Mouse (Mus musculus): ENCODE measurements at regions not wholly inside any gene's neighbourhood (a gene's known extent, or its start where the extent isn't known, plus 50 kb on each side); places are given as distances from the start of the nearest gene placed in this dataset.

- no peak for DNase-seq (ENCODE audit: low spot score in 2 of 2)
Observed at GRCm38 (mm10) chr3:64898610-64899009, 54.0 kb upstream of the Vmn2r7 start.

- DNase-seq (ENCODE audit: low spot score in 2 of 2): no peak
Observed at GRCm38 (mm10) chr3:64901317-64901892, 56.8 kb upstream of the Vmn2r7 start.

GRCm38 (mm10) chr3:64949307-64949706 is 104.7 kb upstream of the Vmn2r7 start:
- DNase-seq (ENCODE audit: low spot score in 2 of 2): peak; percentile 4 to 17

- no peak for DNase-seq (ENCODE audit: low spot score in 2 of 2)
Observed at GRCm38 (mm10) chr3:64964667-64965415, 120.3 kb upstream of the Vmn2r7 start.

- peak; percentile 43 to 54 for DNase-seq (ENCODE audit: low spot score in 2 of 2)
Observed at GRCm38 (mm10) chr3:64965416-64965980, 120.9 kb upstream of the Vmn2r7 start.

GRCm38 (mm10) chr3:64968275-64968674 is 123.7 kb upstream of the Vmn2r7 start:
- no peak for DNase-seq (ENCODE audit: low spot score in 2 of 2)

GRCm38 (mm10) chr3:64984369-64984768 is 124.8 kb upstream of the Kcnab1 start:
- no peak for DNase-seq (ENCODE audit: low spot score in 2 of 2)

- peak in 1 of 2 experiments; percentile 37 for DNase-seq (ENCODE audit: low spot score in 2 of 2)
Observed at GRCm38 (mm10) chr3:64987665-64988064, 121.5 kb upstream of the Kcnab1 start.

GRCm38 (mm10) chr3:64996451-64996850 is 112.7 kb upstream of the Kcnab1 start:
- DNase-seq (ENCODE audit: low spot score in 2 of 2): no peak

- DNase-seq (ENCODE audit: low spot score in 2 of 2): no peak
Observed at GRCm38 (mm10) chr3:64997552-64997951, 111.6 kb upstream of the Kcnab1 start.

- no peak for DNase-seq (ENCODE audit: low spot score in 2 of 2)
Observed at GRCm38 (mm10) chr3:65001131-65001530, 108.1 kb upstream of the Kcnab1 start.

GRCm38 (mm10) chr3:65002578-65002977 is 106.6 kb upstream of the Kcnab1 start:
- DNase-seq (ENCODE audit: low spot score in 2 of 2): no peak

- DNase-seq (ENCODE audit: low spot score in 2 of 2): no peak
Observed at GRCm38 (mm10) chr3:65006127-65006526, 103.1 kb upstream of the Kcnab1 start.

- no peak for DNase-seq (ENCODE audit: low spot score in 2 of 2)
Observed at GRCm38 (mm10) chr3:65006565-65006964, 102.6 kb upstream of the Kcnab1 start.

GRCm38 (mm10) chr3:65023876-65024275 is 85.3 kb upstream of the Kcnab1 start:
- no peak for DNase-seq (ENCODE audit: low spot score in 2 of 2)

- no peak for DNase-seq (ENCODE audit: low spot score in 2 of 2)
Observed at GRCm38 (mm10) chr3:65037626-65038025, 71.6 kb upstream of the Kcnab1 start.

GRCm38 (mm10) chr3:65047879-65048278 is 61.3 kb upstream of the Kcnab1 start:
- no peak for DNase-seq (ENCODE audit: low spot score in 2 of 2)

- no peak for DNase-seq (ENCODE audit: low spot score in 2 of 2)
Observed at GRCm38 (mm10) chr3:65055401-65055800, 53.8 kb upstream of the Kcnab1 start.
